24 mouse cellular contexts compared by ENCODE assay signal in the genomic region with DNA sequence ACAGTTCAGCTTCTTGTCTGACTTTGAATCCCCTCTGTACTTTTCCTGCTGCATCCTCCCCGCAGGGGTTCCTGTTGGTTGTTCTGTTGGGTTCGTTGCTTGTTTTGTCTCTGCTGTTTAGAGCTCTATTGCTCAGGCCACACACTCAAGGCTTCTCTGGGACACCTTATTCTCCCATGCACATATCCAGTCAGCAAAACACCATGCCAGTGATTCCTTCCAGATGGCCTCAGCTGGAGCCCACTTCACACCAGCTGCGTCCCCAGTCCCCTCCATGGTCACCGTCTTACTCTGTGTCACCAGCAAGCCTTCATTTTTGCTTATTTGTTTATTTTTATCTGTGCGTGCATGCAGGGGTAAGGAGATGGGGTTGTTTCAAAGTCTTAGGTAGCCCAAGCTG. TPM values are rescaled to one million over a fixed set of nuclear protein-coding genes. Genes with fewer than 3 reads are reported as not detected.
DNase-seq lines count a peak whose midpoint lies in the region; ATAC-seq and TF ChIP-seq lines count a peak whose summit lies in the region.
"Had no signal": no experiment of that assay in that cellular context is flagged by ENCODE, and none has a peak within 500 bp of the region (broad histone marks: within the 10 kb centered on the region; RNA-seq: fewer than 3 reads in every experiment).

No protein-coding gene starts in this region.

- DNase-seq in forebrain, embryonic 10.5 days (ENCODE audit: extremely low spot score, low spot score) = no peak
- no peak for DNase-seq in layer of hippocampus, adult 2 months (ENCODE audit: low spot score in 2 of 2)
- no peak for DNase-seq in layer of hippocampus, postnatal 10 days (ENCODE audit: low spot score in 2 of 2)
- no peak for DNase-seq in lung, postnatal 0 days (ENCODE audit: low spot score)
- no peak for DNase-seq in lung, adult 2 months
- peak; percentile 11 to 73 for DNase-seq in lung, postnatal 4 days
- DNase-seq: adrenal gland, postnatal 14 days; cerebellum, adult 18-20 months; cerebellum, postnatal 36 days; gastrocnemius, postnatal 14 days; heart, postnatal 36 days; kidney, adult 11 months; kidney, postnatal 14 days; right cerebral cortex, postnatal 25 days had no signal

- TF ChIP-seq EP300 in lung, postnatal 0 days (IDR thresholded peaks at IDR 0.05) = no peak

- 78% methylated on average over 5 of the region's 5 CpGs for WGBS in forebrain, embryonic 15.5 days
- 89% methylated on average over 5 of the region's 5 CpGs for WGBS in forebrain, embryonic 10.5 days
- WGBS in lung, postnatal 0 days = 78% methylated on average over 5 of the region's 5 CpGs
- WGBS in lung, adult 2 months = 80% methylated on average over 5 of the region's 5 CpGs

- H3K27ac ChIP-seq in forebrain, embryonic 15.5 days (replicated peaks) = peak overlapping the region; percentile 71
- no peak overlapping the region for H3K27ac ChIP-seq in forebrain, embryonic 10.5 days
- peak overlapping the region; percentile 75 for H3K27ac ChIP-seq in layer of hippocampus, adult 2 months
- no peak overlapping the region for H3K27ac ChIP-seq in lung, postnatal 0 days (ENCODE audit: low read length)
- H3K27ac ChIP-seq: heart, embryonic 10.5 days; heart, embryonic 15.5 days; hindbrain, embryonic 13.5 days; limb, embryonic 12.5 days; liver, embryonic 15.5 days; midbrain, embryonic 15.5 days; stomach, embryonic 15.5 days had no signal

- H3K4me3 ChIP-seq in forebrain, embryonic 15.5 days = no peak overlapping the region
- no peak overlapping the region for H3K4me3 ChIP-seq in forebrain, embryonic 10.5 days
- H3K4me3 ChIP-seq in layer of hippocampus, adult 2 months = no peak overlapping the region
- no peak overlapping the region for H3K4me3 ChIP-seq in lung, postnatal 0 days (ENCODE audit: low read depth, low read length)
- no peak overlapping the region for H3K4me3 ChIP-seq in lung, adult 2 months (replicated peaks; ENCODE audit: extremely low read depth, low read depth, low read length)
- H3K4me3 ChIP-seq: heart, embryonic 10.5 days; heart, embryonic 15.5 days; hindbrain, embryonic 13.5 days; limb, embryonic 12.5 days; liver, embryonic 15.5 days; midbrain, embryonic 15.5 days; stomach, embryonic 15.5 days had no signal

- TF ChIP-seq CTCF in layer of hippocampus, adult 2 months (conservative IDR thresholded peaks at IDR 0.05) = no peak
- TF ChIP-seq CTCF in lung, postnatal 0 days (IDR thresholded peaks at IDR 0.05) = no peak
- TF ChIP-seq CTCF in lung, adult 2 months (IDR thresholded peaks at IDR 0.05; ENCODE audit: insufficient read depth, low read length) = no peak

- TF ChIP-seq POLR2A in lung, adult 2 months (IDR thresholded peaks at IDR 0.05; ENCODE audit: borderline replicate concordance, extremely low read depth, low read depth, low read length) = no peak

- no peak overlapping the region for H3K9ac ChIP-seq in forebrain, embryonic 15.5 days (replicated peaks)
- no peak overlapping the region for H3K9ac ChIP-seq in lung, postnatal 0 days (replicated peaks; ENCODE audit: low read depth)
- H3K9ac ChIP-seq: heart, embryonic 15.5 days; hindbrain, embryonic 13.5 days; limb, embryonic 12.5 days; liver, embryonic 15.5 days; midbrain, embryonic 15.5 days; stomach, embryonic 15.5 days had no signal

- peaks cover 26% of the 10 kb centered on the region for H3K36me3 ChIP-seq in forebrain, embryonic 15.5 days
- H3K36me3 ChIP-seq in forebrain, embryonic 10.5 days (replicated peaks) = peaks cover 93% of the 10 kb centered on the region
- peaks cover 15% of the 10 kb centered on the region for H3K36me3 ChIP-seq in lung, postnatal 0 days (ENCODE audit: insufficient read depth, low read length)

- H3K4me2 ChIP-seq in forebrain, embryonic 15.5 days (replicated peaks) = no peak overlapping the region
- H3K4me2 ChIP-seq in lung, postnatal 0 days (replicated peaks; ENCODE audit: low read depth, low read length) = no peak overlapping the region
- H3K4me2 ChIP-seq: heart, embryonic 15.5 days; hindbrain, embryonic 13.5 days; limb, embryonic 12.5 days; liver, embryonic 15.5 days; midbrain, embryonic 15.5 days; stomach, embryonic 15.5 days had no signal

- peaks cover 12% of the 10 kb centered on the region for H3K4me1 ChIP-seq in forebrain, embryonic 15.5 days
- no peaks in the 10 kb centered on the region for H3K4me1 ChIP-seq in forebrain, embryonic 10.5 days
- H3K4me1 ChIP-seq in lung, postnatal 0 days (ENCODE audit: insufficient read depth, low read depth, low read length) = no peaks in the 10 kb centered on the region
- H3K4me1 ChIP-seq in lung, adult 2 months (ENCODE audit: control insufficient read depth, insufficient read depth, low read length) = no peaks in the 10 kb centered on the region
- H3K4me1 ChIP-seq: heart, embryonic 10.5 days; heart, embryonic 15.5 days; limb, embryonic 12.5 days; liver, embryonic 15.5 days; midbrain, embryonic 15.5 days; stomach, embryonic 15.5 days had no signal

- no peaks in the 10 kb centered on the region for H3K27me3 ChIP-seq in forebrain, embryonic 15.5 days
- H3K27me3 ChIP-seq in forebrain, embryonic 10.5 days (ENCODE audit: poor library complexity, severe bottlenecking) = no peaks in the 10 kb centered on the region
- H3K27me3 ChIP-seq in lung, postnatal 0 days (replicated peaks; ENCODE audit: insufficient read depth, low read length) = no peaks in the 10 kb centered on the region
- H3K27me3 ChIP-seq: heart, embryonic 15.5 days; hindbrain, embryonic 13.5 days; limb, embryonic 12.5 days; liver, embryonic 15.5 days; midbrain, embryonic 15.5 days; Patski; stomach, embryonic 15.5 days had no signal

- no peak for ATAC-seq in forebrain, embryonic 15.5 days (replicated peaks)
- ATAC-seq in lung, postnatal 0 days = peak; percentile 33; the same call in 1 of the 2 replicates
- ATAC-seq: inflammation-experienced regulatory T-cells, adult 6 months; midbrain, embryonic 15.5 days had no signal

- no peaks in the 10 kb centered on the region for H3K9me3 ChIP-seq in forebrain, embryonic 15.5 days
- peaks cover 8% of the 10 kb centered on the region for H3K9me3 ChIP-seq in forebrain, embryonic 10.5 days
- no peaks in the 10 kb centered on the region for H3K9me3 ChIP-seq in lung, postnatal 0 days (ENCODE audit: low read length)
- H3K9me3 ChIP-seq: heart, embryonic 10.5 days; heart, embryonic 15.5 days; hindbrain, embryonic 13.5 days; limb, embryonic 12.5 days; liver, embryonic 15.5 days; midbrain, embryonic 15.5 days; stomach, embryonic 15.5 days had no signal

RNA-seq across cellular contexts. Expression of a gene that starts 38.5 kb away (rescaled TPM):
- 24.8 and 27.1 TPM in 2 replicates for polyA plus RNA-seq in forebrain, embryonic 15.5 days (2015; fragmentation: Nextera tagmentation; extraction: Ambion mirVana)
- 32.2 and 32.5 TPM in 2 replicates for polyA plus RNA-seq in forebrain, embryonic 10.5 days (2016; fragmentation: Nextera tagmentation; extraction: Ambion mirVana)
- total RNA-seq in layer of hippocampus, adult 2 months (2021) = 10 to 100 TPM; 16.2 to 17.7 TPM
- total RNA-seq in layer of hippocampus, postnatal 10 days (2021) = 10 to 100 TPM; 16.9 to 18.4 TPM
- 16.1 and 16.5 TPM in 2 replicates for polyA plus RNA-seq in lung, postnatal 0 days (2015; fragmentation: Nextera tagmentation; extraction: Ambion mirVana)
- polyA plus RNA-seq in lung, adult 2 months (2012; rRNA removed) = 7.0 and 8.0 TPM in 2 replicates

RNA-seq across cellular contexts. Expression of a gene that starts 38.6 kb away (rescaled TPM):
- 60.0 and 64.3 TPM in 2 replicates for polyA plus RNA-seq in forebrain, embryonic 15.5 days (2015; fragmentation: Nextera tagmentation; extraction: Ambion mirVana)
- 69.5 and 76.7 TPM in 2 replicates for polyA plus RNA-seq in forebrain, embryonic 10.5 days (2016; fragmentation: Nextera tagmentation; extraction: Ambion mirVana)
- 10 to 100 TPM; 76.5 to 81.9 TPM for total RNA-seq in layer of hippocampus, adult 2 months (2021)
- total RNA-seq in layer of hippocampus, postnatal 10 days (2021) = 10 to 100 TPM; 50.5 to 53.1 TPM
- 94.8 and 97.5 TPM in 2 replicates for polyA plus RNA-seq in lung, postnatal 0 days (2015; fragmentation: Nextera tagmentation; extraction: Ambion mirVana)
- 41.9 and 45.4 TPM in 2 replicates for polyA plus RNA-seq in lung, adult 2 months (2012; rRNA removed)

Comparison
In these comparisons a context has a peak if more than half of its experiments do, and no peak if none do; other contexts are left out.
1. H3K27ac ChIP-seq: peak in forebrain, embryonic 15.5 days (single experiment) and layer of hippocampus, adult 2 months (single experiment); none in forebrain, embryonic 10.5 days (single experiment) and lung, postnatal 0 days (single experiment).
2. DNase-seq: peak in lung, postnatal 4 days (2 of 2); none in forebrain, embryonic 10.5 days (single experiment), layer of hippocampus, adult 2 months (0 of 2), layer of hippocampus, postnatal 10 days (0 of 2), lung, postnatal 0 days (single experiment) and lung, adult 2 months (single experiment).